ENCODE assay signal across 9 mouse cellular contexts in genomic region chr2:151866487-151866886, GRCm38 (mm10). TPM values are rescaled to one million over a fixed set of nuclear protein-coding genes. Genes with fewer than 3 reads are reported as not detected.
DNase-seq lines count a peak whose midpoint lies in the region; ATAC-seq and TF ChIP-seq lines count a peak whose summit lies in the region.
"Had no signal": no experiment of that assay in that cellular context is flagged by ENCODE, and none has a peak within 500 bp of the region (broad histone marks: within the 10 kb centered on the region; RNA-seq: fewer than 3 reads in every experiment).

No protein-coding gene starts in this region.

- ATAC-seq in erythroid progenitor cell, adult 5-6 weeks (replicated peaks; ENCODE audit: low FRiP score, poor library complexity, severe bottlenecking): no peak

- WGBS in lung, adult 2 months: 26% methylated on average over 4 of the region's 4 CpGs

- peak; percentile 11 for DNase-seq in urinary bladder, postnatal 25 days (ENCODE audit: low spot score)
- no peak for DNase-seq in urinary bladder, postnatal 4 days (ENCODE audit: low spot score in 2 of 2)
- DNase-seq in cerebellum, adult 8-10 months: peak; percentile 25
- DNase-seq in frontal cortex, postnatal 14 days (ENCODE audit: low spot score in 2 of 2): peak; percentile 45 to 65
- DNase-seq in kidney, postnatal 14 days: peak; percentile 53
- DNase-seq in lung, adult 2 months: peak; percentile 38
- DNase-seq in right cerebral cortex, adult 2 months (ENCODE audit: low spot score in 2 of 2): peak; percentile 80 to 82

- TF ChIP-seq CTCF in lung, adult 2 months (IDR thresholded peaks at IDR 0.05; ENCODE audit: insufficient read depth, low read length): peak; percentile 57

- no peaks in the 10 kb centered on the region for H3K4me1 ChIP-seq in lung, adult 2 months (ENCODE audit: control insufficient read depth, insufficient read depth, low read length)

- TF ChIP-seq POLR2A in lung, adult 2 months (IDR thresholded peaks at IDR 0.05; ENCODE audit: borderline replicate concordance, extremely low read depth, low read depth, low read length): no peak

- no peak overlapping the region for H3K4me3 ChIP-seq in lung, adult 2 months (replicated peaks; ENCODE audit: extremely low read depth, low read depth, low read length)

RNA-seq across cellular contexts. Expression of gene Rspo4, which starts 23.8 kb away (rescaled TPM):
- 0.31 and 0.87 TPM in 2 replicates for polyA plus RNA-seq in lung, adult 2 months (2012; rRNA removed)
- total RNA-seq in erythroid progenitor cell, adult 5-6 weeks (2015; ENCODE audit: low replicate concordance): not detected in 2 replicates
- total RNA-seq in erythroid progenitor cell, adult 5-6 weeks (2017; ENCODE audit: low replicate concordance): not detected in 2 replicates
- polyA plus RNA-seq: gonadal fat pad, adult 2 months had no signal

RNA-seq across cellular contexts. Expression of gene Angpt4, which starts 44.5 kb away (rescaled TPM):
- 2.2 and 4.1 TPM in 2 replicates for polyA plus RNA-seq in lung, adult 2 months (2012; rRNA removed)
- total RNA-seq in erythroid progenitor cell, adult 5-6 weeks (2015; ENCODE audit: low replicate concordance): not detected in 2 replicates
- not detected in 2 replicates for total RNA-seq in erythroid progenitor cell, adult 5-6 weeks (2017; ENCODE audit: low replicate concordance)

Comparison
In these comparisons a context has a peak if more than half of its experiments do, and no peak if none do; other contexts are left out.
1. DNase-seq: peak in urinary bladder, postnatal 25 days (single experiment), cerebellum, adult 8-10 months (single experiment), frontal cortex, postnatal 14 days (2 of 2), kidney, postnatal 14 days (single experiment), lung, adult 2 months (single experiment) and right cerebral cortex, adult 2 months (2 of 2); none in urinary bladder, postnatal 4 days (0 of 2).